Mouse (Mus musculus) forebrain, embryonic 12.5 days (tissue): Measurements from ENCODE around the gene Ireb2. TPM values are rescaled to one million over a fixed set of nuclear protein-coding genes. Genes with fewer than 3 reads are reported as not detected.
A peak's percentile ranks its signal among the peaks of the same experiment; 100 is the strongest.
"Not testable (repeated sequence)": the region's sequence is repeated elsewhere in the genome, so short reads cannot be mapped to it uniquely, and the experiment has no call there.

Experiments used
- ATAC-seq: fragments of 200-750 bp; cut with Nextera tagmentation; 2 replicates; pipeline ENCODE4 v1.8.0; 2017; ENCODE audit warnings: moderate TSS enrichment; ENCODE audit not compliant: low FRiP score
- H3K27ac ChIP-seq: fragments of 300-500 bp; sonication (generic); 2 replicates; pipeline ENCODE4 v1.5.1; 2016; ENCODE audit warnings: mild to moderate bottlenecking
- H3K27me3 ChIP-seq: fragments of 300-500 bp; sonication (generic); 2 replicates; pipeline ENCODE4 v1.6.1; 2016; ENCODE audit warnings: mild to moderate bottlenecking
- H3K36me3 ChIP-seq: fragments of 300-500 bp; sonication (generic); replicated peaks from 2 replicates; pipeline ENCODE4 v1.6.1; 2016; ENCODE audit warnings: mild to moderate bottlenecking
- H3K4me1 ChIP-seq: fragments of 300-500 bp; sonication (generic); 2 replicates; pipeline ENCODE4 v1.6.1; 2016
- H3K4me2 ChIP-seq: fragments of 300-500 bp; sonication (generic); 2 replicates; pipeline ENCODE4 v1.6.1; 2016; ENCODE audit warnings: mild to moderate bottlenecking, moderate library complexity
- H3K4me3 ChIP-seq: fragments of 300-500 bp; sonication (generic); replicated peaks from 2 replicates; pipeline ENCODE4 v1.5.1; 2016; ENCODE audit warnings: mild to moderate bottlenecking
- H3K9ac ChIP-seq: fragments of 300-500 bp; sonication (generic); 2 replicates; pipeline ENCODE4 v1.6.1; 2016; ENCODE audit warnings: mild to moderate bottlenecking
- H3K9me3 ChIP-seq: fragments of 300-500 bp; sonication (generic); 2 replicates; pipeline ENCODE4 v1.6.1; 2016
- WGBS: fragments of 180-500 bp; shearing (Covaris S2); methylation state at CpG from one replicate; pipeline ENCODE4 v1.1.7; 2016; 5-methylcytosine and 5-hydroxymethylcytosine counted together
- polyA plus RNA-seq: library from polyadenylated mRNA; unstranded; fragments of >200 nt; fragmentation: Nextera tagmentation; extraction: Ambion mirVana; gene quantifications from 2 replicates; pipeline ENCODE4 v1.2.1, GENCODE M21; 2016

The Ireb2 gene
- 70.1 and 71.3 TPM in 2 replicates for polyA plus RNA-seq

DNA sequence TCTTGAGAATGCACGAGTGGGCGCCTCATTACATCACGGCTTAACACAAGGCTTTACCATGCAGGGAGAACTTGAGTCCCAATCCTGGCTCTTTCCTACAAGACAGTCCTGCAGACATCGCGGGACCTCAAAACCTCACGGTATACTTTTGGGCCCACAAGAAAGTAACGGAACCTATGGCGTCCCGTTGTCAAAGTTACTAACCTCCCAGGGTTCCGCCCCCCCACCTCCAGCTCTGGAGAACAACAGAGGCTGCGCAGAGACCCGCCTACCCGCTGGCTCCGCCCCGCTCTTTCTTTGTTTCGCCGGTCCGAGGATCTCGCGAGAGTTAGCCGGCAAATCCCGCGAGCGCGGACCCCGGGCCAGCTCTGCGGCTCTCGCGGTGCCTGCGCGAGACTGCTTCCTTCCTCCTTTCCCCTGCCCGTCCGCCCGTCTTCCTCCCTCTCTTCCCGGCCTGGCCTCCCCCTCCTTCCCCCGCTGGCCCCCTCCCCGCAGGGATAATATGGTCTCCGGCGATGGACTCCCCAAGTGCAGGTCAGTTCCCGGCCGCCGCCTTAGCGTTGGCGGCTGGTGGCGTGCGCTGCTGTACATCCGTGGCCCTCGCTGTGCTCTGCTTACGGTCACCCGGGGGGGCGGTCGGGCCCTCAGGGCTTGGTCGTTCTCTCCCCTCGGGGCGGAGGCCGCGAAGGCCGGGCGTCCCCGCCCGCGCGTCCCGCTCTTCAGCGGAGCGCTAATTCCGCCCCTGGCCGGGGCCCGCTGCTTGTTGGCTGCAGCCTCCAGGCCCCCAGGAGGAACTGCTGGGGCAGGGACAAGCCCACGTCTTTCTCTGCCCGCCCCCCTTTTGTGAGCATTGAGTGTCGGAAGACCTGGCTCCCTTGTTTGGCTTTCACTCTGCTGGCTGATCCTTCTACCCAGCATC lies at the start of gene Ireb2:
Ireb2 (plus strand) TSS at position 427 of the 919 bp plus-strand sequence.
- peak within 1 kb of the TSS; percentile 99 for H3K9ac ChIP-seq
- under 1% methylated on average over 68 of the region's 72 CpGs for WGBS
- peak; percentile 98 for ATAC-seq

DNA sequence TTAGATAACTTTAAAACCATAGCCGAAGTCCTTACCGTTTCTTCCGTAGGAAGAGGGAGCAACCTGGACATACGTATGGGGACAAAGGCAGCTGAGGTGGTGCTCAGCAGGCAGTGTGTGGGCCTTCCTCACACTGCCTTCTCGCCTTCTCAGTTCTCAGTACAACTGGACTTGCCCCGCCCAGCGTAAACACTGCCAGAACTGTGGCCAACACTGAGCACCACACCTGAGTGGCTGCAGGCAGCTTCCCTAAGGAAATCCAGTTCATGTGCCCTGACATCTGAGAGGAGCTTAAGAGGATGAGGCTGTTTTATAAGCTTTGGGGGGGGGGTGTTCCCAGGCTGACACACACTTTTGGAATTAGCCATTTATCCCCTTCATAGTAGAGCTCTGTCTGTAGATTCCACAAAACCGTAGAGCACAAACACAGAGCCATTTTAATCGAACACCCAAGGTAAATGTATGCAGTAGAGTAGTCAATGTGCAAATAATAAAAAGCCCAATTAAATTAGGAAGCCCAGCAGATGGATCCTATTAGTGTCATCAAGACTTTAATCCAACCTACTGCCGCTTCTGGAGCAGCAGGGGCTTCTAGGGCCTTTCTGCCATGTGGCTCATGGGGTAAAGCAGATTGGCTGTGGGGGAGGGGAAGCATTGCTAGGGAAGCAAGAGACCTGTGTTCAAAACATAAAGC lies 46.9 kb upstream of the Ireb2 start:
- H3K4me1 ChIP-seq: peaks cover 4% of the 10 kb centered on the region; the same call in 1 of the 2 replicates
- no peaks in the 10 kb centered on the region for H3K36me3 ChIP-seq
- WGBS: 65% methylated on average over 10 of the region's 10 CpGs
- no peak overlapping the region for H3K4me2 ChIP-seq
- H3K27me3 ChIP-seq: 0 out of 2 replicates have a peak, but pooled peaks cover 2% of the 10 kb centered on the region
- no peak overlapping the region for H3K27ac ChIP-seq
- no peak overlapping the region for H3K4me3 ChIP-seq
- no peak overlapping the region for H3K9ac ChIP-seq
- H3K9me3 ChIP-seq: no peaks in the 10 kb centered on the region
- ATAC-seq: no peak

More for the DNA sequence above, at the start of gene Ireb2:
- Histone ChIP-seq H3K9me3 (no peaks in the 10 kb centered on the region), H3K36me3 (peaks cover 26% of the 10 kb centered on the region), H3K4me1 (peaks cover 39% of the 10 kb centered on the region), H3K4me2 (peak within 1 kb of the TSS; percentile 76), H3K27ac (peak within 1 kb of the TSS; percentile 97), H3K27me3 (no peaks in the 10 kb centered on the region), H3K4me3 (peak within 1 kb of the TSS; percentile 96)

DNA sequence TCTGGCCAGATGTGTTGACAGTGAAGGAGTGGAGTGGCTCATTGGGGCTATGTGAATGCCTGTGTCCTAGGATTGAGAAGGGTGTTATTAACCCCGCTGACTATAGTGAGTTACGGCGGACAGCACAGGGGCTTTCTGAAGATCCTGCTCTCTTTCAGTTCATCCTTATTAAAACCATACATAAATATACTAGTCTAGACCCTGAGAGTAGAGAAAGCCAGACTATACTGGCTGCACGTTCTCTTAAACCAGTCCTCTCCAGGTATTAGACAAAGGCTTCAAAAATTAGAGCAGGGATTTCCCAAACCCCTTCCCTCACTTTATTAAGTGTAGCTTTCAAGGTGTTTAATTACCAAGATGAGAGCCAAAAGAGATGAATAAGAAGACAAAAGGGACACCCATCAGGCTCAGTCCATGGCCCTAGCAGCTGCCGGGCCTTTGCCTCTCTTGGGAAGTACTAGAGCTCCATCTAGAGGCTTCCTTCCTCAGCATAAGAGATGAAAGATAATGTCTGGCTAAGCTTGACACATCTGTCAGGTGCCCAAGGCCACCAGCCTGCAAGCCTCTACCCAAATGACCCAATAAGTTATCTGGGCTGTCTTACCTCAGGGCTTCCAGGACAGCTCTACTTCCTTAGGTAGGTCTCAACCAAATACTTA lies 42.0 kb upstream of the Ireb2 start:
- H3K27me3 ChIP-seq: 0 out of 2 replicates have a peak, but pooled peaks cover 2% of the 10 kb centered on the region
- no peaks in the 10 kb centered on the region for H3K9me3 ChIP-seq
- H3K9ac ChIP-seq: no peak overlapping the region
- H3K36me3 ChIP-seq: no peaks in the 10 kb centered on the region
- no peak overlapping the region for H3K27ac ChIP-seq
- peak; percentile 68; the same call in 1 of the 2 replicates for ATAC-seq
- peaks cover 4% of the 10 kb centered on the region; the same call in 1 of the 2 replicates for H3K4me1 ChIP-seq
- H3K4me2 ChIP-seq: no peak overlapping the region
- H3K4me3 ChIP-seq: no peak overlapping the region
- WGBS: 53% methylated on average over 5 of the region's 5 CpGs

DNA sequence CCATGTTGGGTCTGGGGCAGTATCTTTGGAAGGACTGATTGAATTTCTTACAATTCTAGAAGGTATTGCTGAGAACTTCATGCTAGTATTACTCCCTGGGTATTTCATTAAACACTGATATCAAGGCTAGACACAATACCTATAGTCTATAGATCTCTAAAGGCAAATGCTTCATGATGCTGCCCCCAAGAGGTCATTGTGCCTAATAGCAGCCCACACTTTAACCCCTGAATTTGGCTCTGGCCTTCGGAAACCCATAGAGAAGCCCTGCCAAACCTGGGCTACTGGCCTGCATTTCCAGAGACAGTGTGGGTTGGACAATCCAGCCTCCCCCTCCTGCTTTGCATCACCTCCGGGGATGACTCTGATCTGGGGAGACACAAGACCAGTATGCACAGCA lies 33.8 kb upstream of the Ireb2 start:
- H3K9me3 ChIP-seq: no peaks in the 10 kb centered on the region
- H3K4me1 ChIP-seq: no peaks in the 10 kb centered on the region
- H3K36me3 ChIP-seq: no peaks in the 10 kb centered on the region
- H3K9ac ChIP-seq: no peak overlapping the region
- no peak for ATAC-seq
- no peaks in the 10 kb centered on the region for H3K27me3 ChIP-seq
- no peak overlapping the region for H3K27ac ChIP-seq
- WGBS: 32% methylated on average over 2 of the region's 2 CpGs
- no peak overlapping the region for H3K4me2 ChIP-seq
- no peak overlapping the region for H3K4me3 ChIP-seq

DNA sequence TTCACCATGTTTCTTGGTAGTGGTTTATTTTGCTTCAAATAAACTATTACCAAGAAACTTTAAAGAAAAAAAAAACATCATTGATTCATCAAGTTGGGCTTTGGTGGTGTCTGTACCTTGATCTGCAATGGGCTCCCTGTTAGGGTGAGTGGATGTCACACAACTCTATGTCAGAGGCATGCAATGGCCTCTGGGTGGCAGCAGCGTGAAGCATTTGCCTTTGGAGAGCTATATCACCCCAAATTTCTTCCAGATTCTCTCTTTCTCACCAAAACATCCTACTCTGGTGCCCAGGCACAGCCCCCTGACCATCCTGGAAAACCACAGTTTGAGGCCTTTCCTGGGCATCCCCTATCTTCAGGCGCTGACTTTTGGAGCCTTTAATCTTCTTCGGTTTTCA lies 33.0 kb upstream of the Ireb2 start:
- no peaks in the 10 kb centered on the region for H3K9me3 ChIP-seq
- no peak overlapping the region for H3K4me3 ChIP-seq
- H3K9ac ChIP-seq: no peak overlapping the region
- no peaks in the 10 kb centered on the region for H3K36me3 ChIP-seq
- H3K27me3 ChIP-seq: 0 out of 2 replicates have a peak, but pooled peaks cover 2% of the 10 kb centered on the region
- no peak overlapping the region for H3K4me2 ChIP-seq
- H3K27ac ChIP-seq: no peak overlapping the region
- no peaks in the 10 kb centered on the region for H3K4me1 ChIP-seq
- 44% methylated on average over 3 of the region's 3 CpGs for WGBS
- ATAC-seq: no peak

DNA sequence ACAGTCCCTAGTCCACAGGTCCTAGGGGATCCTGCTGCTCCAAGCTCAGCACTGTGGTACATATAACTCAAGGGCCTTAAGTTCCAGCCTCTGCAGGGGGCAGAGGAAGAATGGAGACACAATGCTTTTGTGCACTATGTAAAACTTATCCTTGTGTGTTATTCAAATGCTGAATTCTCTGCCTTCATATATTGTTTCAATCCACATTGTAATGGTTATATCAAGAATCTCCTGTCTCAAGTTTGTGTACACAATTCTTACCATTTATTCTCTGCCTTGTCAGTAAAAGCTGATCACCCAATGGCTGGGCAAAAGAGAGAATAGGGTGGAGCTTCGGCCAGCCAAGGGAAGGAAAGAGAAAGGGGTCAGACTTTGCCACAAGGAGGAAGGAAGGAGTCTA lies 29.8 kb upstream of the Ireb2 start:
- Histone ChIP-seq H3K36me3 (no peaks in the 10 kb centered on the region), H3K9me3 (no peaks in the 10 kb centered on the region), H3K27me3 (0 out of 2 replicates have a peak, but pooled peaks cover 2% of the 10 kb centered on the region), H3K4me2 (no peak overlapping the region), H3K4me1 (no peaks in the 10 kb centered on the region), H3K9ac (no peak overlapping the region), H3K27ac (no peak overlapping the region), H3K4me3 (no peak overlapping the region)
- 72% methylated on average over 1 of the region's 1 CpGs for WGBS
- no peak for ATAC-seq

DNA sequence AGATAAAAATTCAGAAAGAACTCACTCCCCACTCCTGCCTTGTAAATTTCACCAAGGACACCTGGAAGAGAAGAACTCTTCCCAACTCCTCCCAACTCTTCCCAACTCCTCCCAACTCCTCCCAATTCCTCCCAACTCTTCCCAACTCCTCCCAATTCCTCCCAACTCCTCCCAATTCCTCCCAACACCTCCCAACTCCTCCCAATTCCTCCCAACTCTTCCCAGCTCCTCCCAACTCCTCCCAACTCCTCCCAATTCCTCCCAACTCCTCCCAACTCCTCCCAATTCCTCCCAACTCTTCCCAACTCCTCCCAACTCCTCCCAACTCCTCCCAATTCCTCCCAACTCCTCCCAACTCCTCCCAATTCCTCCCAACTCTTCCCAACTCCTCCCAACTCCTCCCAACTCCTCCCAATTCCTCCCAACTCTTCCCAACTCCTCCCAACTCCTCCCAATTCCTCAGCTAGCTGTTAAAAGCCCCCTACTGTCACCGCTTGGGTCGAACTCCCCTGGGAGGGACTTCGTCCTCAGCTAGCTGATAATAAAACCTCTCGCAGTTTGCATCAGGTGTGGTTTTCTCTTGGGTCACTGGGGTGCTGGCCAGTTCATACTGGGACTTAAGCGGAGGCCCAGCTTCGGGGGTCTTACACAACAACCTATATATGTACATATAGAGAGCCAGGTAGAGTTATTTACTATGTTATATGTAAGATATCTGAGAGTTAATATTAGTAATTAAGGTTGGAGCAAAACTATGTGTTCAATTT lies 27.5 kb upstream of the Ireb2 start:
- not testable (repeated sequence) for ATAC-seq, H3K9ac ChIP-seq, H3K27ac ChIP-seq, H3K4me3 ChIP-seq, H3K36me3 ChIP-seq, H3K9me3 ChIP-seq, H3K4me2 ChIP-seq, H3K4me1 ChIP-seq, H3K27me3 ChIP-seq
- 85% methylated on average over 6 of the region's 6 CpGs for WGBS

DNA sequence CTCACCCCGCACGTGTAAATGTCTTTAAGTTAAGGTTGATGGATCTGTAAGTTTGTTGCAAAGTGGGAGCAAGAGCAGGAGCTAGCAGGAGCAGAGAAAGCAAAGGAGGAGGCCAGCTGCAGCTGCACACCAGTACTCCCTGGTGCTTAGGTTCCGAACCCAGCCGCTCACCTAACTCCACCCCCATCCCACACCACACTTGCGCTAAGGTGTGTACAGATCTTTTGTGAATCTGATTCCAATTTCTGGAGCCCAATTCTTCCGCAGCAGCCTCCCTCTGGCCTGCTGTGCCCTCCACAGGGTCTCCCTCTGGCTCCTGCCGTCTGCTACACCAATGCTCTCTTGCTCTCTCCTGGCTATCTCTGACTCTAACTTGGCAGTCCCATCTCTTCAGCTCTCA lies 25.8 kb upstream of the Ireb2 start:
- WGBS: 75% methylated on average over 7 of the region's 7 CpGs
- Histone ChIP-seq H3K4me2 (no peak overlapping the region), H3K27ac (no peak overlapping the region), H3K4me3 (no peak overlapping the region), H3K27me3 (0 out of 2 replicates have a peak, but pooled peaks cover 2% of the 10 kb centered on the region), H3K9me3 (no peaks in the 10 kb centered on the region), H3K9ac (no peak overlapping the region), H3K36me3 (no peaks in the 10 kb centered on the region), H3K4me1 (no peaks in the 10 kb centered on the region)
- no peak for ATAC-seq

DNA sequence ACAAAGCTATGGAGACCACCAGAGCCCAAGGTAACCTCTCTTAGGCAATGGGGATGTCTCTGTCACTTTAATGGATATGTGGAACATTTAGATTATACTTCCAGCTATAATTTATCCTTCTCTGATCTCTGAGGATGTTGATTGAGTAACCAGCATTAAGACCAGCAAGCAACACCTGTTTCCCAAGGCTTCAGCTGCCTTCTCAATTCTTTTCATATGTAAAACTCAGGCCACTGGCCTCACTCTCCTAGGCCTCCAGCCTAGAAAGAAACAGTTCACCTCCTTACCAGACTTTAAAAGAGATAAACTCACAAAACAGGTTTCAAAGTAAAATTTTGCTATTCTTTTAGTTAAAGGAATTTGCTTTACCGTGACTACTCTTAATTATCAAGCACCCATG lies 23.4 kb upstream of the Ireb2 start:
- no peak overlapping the region for H3K4me3 ChIP-seq
- H3K4me2 ChIP-seq: no peak overlapping the region
- H3K27me3 ChIP-seq: 0 out of 2 replicates have a peak, but pooled peaks cover 2% of the 10 kb centered on the region
- H3K9me3 ChIP-seq: no peaks in the 10 kb centered on the region
- no peaks in the 10 kb centered on the region for H3K4me1 ChIP-seq
- no peaks in the 10 kb centered on the region for H3K36me3 ChIP-seq
- ATAC-seq: no peak
- WGBS: 84% methylated on average over 1 of the region's 1 CpGs
- no peak overlapping the region for H3K27ac ChIP-seq
- no peak overlapping the region for H3K9ac ChIP-seq

DNA sequence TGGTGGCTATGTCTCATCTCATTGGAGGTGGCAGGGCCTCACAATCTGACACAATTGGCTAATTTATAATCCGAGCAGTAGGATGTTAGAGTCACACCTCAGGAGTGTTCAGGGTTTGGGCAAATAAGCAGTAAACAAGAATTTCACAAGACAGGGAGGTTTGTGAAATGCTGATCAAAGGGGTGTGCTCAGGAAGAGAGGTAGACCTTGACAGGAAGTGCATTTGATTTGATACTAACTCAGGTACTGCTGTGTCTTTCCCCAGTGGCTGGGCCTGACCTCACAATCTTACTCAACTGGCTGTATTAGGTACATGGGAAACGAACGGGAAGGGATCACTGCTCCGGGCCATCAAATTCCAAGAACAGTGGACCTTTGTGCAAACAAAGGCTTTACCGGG lies 21.3 kb upstream of the Ireb2 start:
- 85% methylated on average over 5 of the region's 5 CpGs for WGBS
- no peak overlapping the region for H3K9ac ChIP-seq
- no peaks in the 10 kb centered on the region for H3K9me3 ChIP-seq
- ATAC-seq: no peak
- no peak overlapping the region for H3K27ac ChIP-seq
- H3K36me3 ChIP-seq: no peaks in the 10 kb centered on the region
- H3K4me3 ChIP-seq: no peak overlapping the region
- no peak overlapping the region for H3K4me2 ChIP-seq
- no peaks in the 10 kb centered on the region for H3K27me3 ChIP-seq
- no peaks in the 10 kb centered on the region for H3K4me1 ChIP-seq

DNA sequence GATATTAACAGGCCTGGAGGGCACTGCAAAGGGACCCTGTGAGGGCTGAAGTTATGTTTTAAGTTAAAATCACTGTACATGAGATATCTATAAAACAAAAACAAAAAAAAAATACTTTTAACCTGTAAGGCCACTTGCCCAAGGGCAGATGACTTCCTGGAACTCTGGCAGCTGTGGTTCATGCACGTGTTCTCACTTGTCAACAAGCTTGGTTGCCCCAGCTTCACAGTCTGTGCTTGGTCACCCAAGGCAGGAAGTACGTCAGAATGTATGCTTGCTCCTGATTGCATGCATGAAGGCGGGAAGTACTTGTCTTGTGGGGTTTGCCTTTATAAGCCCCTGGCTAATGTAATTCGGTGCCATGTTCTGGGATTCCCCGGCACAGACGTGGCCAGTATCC lies 19.7 kb upstream of the Ireb2 start:
- Histone ChIP-seq H3K4me2 (no peak overlapping the region), H3K9ac (no peak overlapping the region)
- WGBS: 76% methylated on average over 6 of the region's 6 CpGs

More for the DNA sequence above, 19.7 kb upstream of the Ireb2 start:
- Histone ChIP-seq H3K27me3 (no peaks in the 10 kb centered on the region), H3K4me1 (no peaks in the 10 kb centered on the region), H3K9me3 (no peaks in the 10 kb centered on the region), H3K36me3 (no peaks in the 10 kb centered on the region), H3K27ac (no peak overlapping the region), H3K4me3 (no peak overlapping the region)
- ATAC-seq: no peak
